Mouse (Mus musculus) kidney, postnatal 25 days (tissue): ENCODE measurements around the gene Zfp943.

ENCODE experiments used
- DNase-seq, 2 experiments: peaks; one replicate each; pipeline ENCODE4 v3.0.0; 2021; ENCODE audit warnings: mixed read lengths in 2 of 2

Gene Zfp943

DNA sequence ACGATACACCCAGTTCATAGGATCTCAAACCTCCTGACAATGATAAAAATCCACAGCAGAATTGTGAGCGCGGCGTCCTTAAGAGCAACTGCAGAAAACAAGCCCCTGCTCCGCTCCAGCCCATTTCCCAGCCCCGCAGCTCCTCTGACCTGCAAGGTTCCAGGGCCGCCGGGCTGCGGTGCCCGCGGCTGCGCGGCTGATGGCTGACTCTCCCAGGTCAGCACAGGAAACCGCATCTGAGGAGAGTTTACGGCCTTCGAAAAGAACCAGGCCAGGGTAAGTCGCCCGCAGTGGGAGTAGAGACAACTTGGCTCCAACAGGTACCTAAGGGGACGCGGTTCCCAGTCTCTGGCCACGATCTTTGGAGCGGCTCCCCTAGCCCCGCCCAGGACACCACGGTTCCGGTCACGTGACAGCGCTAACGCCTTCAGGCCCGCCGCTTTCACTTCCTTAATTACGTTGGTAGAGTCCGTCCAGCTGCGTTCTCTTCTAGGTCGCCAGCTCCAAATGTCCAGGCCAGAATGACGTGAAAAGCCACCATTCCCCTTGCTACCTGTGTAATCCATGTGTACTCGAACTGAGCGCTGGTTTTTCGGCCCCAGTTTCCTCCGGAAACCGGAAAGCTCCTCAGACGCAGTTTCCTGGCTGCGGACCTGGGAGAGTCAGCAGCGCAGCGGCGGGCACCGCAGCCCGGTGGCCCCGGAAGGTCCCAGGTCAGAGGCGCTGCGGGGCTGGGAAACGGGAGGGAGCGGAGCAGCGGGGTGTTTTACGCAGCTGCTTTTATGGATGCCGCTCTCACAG is at the start of gene Zfp943, which contains the start of gene Zfp942:
Gene Zfp943, plus strand, starts transcription at position 446 of the 801 bp plus-strand sequence.
Gene Zfp942, minus strand, starts transcription at position 358 of the 801 bp plus-strand sequence.
- DNase-seq = peak; percentile 64 to 86

DNA sequence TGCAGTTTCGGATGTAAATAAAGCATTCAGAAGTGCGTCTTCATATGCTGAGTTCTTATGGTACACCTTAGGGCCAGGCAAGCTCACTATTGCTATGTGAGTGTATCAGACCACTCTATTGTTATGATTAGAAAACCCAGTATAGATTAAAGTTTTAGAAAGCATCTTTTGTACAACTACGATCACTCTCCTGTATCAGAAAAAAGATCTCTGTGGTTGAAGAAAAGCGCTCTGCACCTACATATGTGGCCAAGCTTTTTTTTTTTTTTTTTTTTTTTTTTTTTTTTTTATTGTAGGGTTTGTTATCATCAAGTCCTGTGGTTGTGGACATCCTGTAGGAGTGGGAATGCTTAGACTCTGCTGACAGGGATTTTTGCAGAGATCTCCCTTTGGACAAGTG is 950 bp downstream of the Zfp943 start:
- DNase-seq = no peak

GRCm38 (mm10) chr17:22035594-22035993 is 73.2 kb downstream of the Zfp943 start:
- DNase-seq = peak in 1 of 2 experiments; percentile 33

DNA sequence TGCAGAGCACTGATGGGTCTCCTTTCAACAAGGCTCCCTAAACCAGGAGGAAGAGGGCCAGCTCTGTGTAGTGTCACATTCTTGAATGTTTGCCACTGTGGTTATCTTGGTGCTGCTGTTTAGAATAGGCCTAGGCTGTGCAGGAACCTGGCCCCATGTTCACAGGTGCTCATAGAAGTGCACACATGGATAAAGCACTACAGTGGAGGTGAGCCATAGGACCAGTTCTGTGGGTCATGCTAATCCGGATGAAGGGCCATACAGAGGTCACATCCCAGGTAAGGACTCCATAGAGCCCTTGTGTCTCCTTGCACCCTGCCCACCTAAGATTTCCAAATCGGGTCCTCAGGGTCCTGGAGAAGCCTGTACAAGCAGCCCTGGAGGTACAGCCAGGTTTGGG is 87.1 kb downstream of the Zfp943 start:
- no peak for DNase-seq

- DNase-seq = no peak
Measured at GRCm38 (mm10) chr17:22053211-22053610, 90.9 kb downstream of the Zfp943 start.

GRCm38 (mm10) chr17:22081031-22081631 is 118.8 kb downstream of the Zfp943 start:
- DNase-seq = peak; percentile 22 to 63

DNA sequence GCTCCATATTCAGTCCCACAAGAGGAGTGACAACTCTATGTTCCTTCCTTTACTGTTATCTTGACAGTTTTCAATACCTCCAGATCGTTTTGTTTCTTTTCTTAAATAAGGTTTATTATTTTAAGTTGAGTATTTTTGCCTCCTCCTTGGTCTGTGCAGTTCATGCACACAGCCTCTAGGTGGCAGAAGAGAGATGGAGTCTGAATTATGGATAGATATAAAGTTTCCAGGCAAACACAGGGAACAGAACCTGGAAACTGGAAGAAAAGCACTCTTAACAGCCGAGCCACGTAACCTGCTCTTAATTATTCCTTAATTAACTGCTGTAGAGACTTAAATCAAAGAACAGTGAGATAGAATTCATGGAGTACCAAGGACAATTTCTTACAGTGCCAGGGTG is 120.9 kb downstream of the Zfp943 start:
- peak in 1 of 2 experiments; percentile 39 for DNase-seq

DNA sequence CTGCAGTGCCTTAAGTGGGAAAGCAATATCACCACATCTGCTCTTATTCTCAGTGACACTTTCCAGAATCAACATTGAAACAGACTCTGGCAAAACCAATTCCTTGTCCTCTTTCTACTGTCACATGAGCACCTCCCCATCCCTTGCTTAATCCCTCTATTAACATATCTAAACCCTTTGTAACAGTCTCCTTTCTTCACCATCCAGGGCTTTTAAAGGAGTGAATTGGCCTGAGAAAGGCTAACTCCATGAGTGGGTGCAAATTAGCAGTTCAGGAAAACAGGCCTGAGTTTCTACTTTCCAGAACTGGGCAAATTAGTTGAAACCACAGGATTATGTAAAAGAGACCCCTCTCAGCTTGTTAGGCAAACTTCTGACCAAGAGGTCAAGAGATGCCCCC is 156.4 kb downstream of the Zfp943 start:
- DNase-seq = no peak
